Mouse (Mus musculus) T-helper 2 cell (primary cell): Measurements from ENCODE around the gene Etv3.
"Not testable (repeated sequence)": the region's sequence is repeated elsewhere in the genome, so short reads cannot be mapped to it uniquely, and the experiment has no call there.

Experiments
- in situ Hi-C: fragments of 300-600 bp; cut with MboI, MseI; formaldehyde crosslinking; loops from one replicate; pipeline ENCODE4 v1.15.1; 2025; ENCODE audit warnings: high pct_unique_total_duplicates

Gene Etv3

GRCm38 (mm10) chr3:87518425-87518824, 6.8 kb upstream of the Etv3 start:
- in situ Hi-C loops: no loop called here

GRCm38 (mm10) chr3:87521126-87521525, 4.1 kb upstream of the Etv3 start:
- in situ Hi-C loops: loop anchor here (10.0 kb wide), 1 partner anchor 676 kb away; no protein-coding TSS in a partner anchor

- in situ Hi-C loops: loop anchor here (10.0 kb wide), 1 partner anchor 677 kb away; no protein-coding TSS in a partner anchor
These were observed 3.4 kb upstream of the Etv3 start for GRCm38 (mm10) chr3:87521833-87522232.

DNA sequence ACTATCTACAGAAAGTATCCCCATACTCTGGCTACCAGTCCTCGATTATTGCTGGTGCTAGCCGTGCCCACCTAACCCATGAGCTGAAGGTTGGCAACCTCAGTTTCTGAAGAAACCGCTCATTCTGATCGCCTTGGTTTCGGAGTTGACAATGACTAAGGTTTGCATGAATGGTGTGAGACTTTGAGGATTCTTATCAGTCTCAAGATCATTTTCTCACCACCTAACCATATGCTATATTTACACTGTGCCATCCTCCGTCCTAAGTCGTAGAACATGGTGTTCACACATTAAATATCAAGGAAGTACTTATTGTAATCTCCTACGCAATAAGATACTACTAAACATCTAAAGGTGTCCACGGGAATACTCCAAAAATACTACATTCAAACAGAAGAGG, 1.5 kb upstream of the Etv3 start:
- in situ Hi-C loops: loop anchor here (10.0 kb wide), 1 partner anchor 679 kb away; no protein-coding TSS in a partner anchor

DNA sequence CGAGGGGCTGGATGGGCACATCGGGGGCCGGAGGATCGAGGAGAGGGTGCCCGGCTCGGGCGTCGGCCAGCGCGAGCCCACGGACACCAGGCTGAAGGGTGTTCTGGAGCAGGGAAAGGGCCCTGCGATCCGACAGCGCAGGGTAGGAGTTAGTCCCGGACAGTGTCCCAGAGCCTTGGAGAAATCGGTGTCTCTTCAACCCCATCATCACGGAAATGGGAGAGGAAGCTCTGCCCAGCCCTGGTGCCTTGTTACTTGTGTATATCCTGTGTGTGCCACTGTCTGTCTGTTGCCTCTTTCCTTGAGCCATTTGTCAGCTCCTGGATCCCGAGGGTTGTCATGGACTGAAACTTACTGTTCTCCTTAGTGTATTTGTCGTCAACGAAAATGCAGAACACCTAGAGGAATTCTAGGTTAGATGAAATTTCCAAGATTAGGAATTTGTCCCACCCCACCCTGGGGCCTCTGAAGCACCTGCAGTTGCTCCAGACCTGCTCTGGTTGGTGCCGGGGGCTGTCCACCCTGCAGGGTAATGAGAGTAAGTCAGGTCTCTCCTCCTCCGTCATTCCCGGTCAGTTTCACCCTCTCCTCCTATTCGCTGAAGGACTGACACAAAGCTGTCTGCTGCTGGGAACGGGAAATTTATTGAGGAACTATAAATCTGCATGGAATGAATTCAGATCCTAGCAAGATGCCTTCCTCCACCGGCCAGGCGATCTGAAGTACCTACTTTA, 797 bp downstream of the Etv3 start:
- in situ Hi-C loops: loop anchor here (10.0 kb wide), 1 partner anchor 681 kb away; no protein-coding TSS in a partner anchor

GRCm38 (mm10) chr3:87527139-87527538, 1.9 kb downstream of the Etv3 start:
- in situ Hi-C loops: loop anchor here (10.0 kb wide), 1 partner anchor 682 kb away; no protein-coding TSS in a partner anchor

GRCm38 (mm10) chr3:87528021-87528420, 2.8 kb downstream of the Etv3 start:
- in situ Hi-C loops: loop anchor here (10.0 kb wide), 1 partner anchor 683 kb away; no protein-coding TSS in a partner anchor

- in situ Hi-C loops: loop anchor here (10.0 kb wide), 1 partner anchor 684 kb away; no protein-coding TSS in a partner anchor
These were observed 3.6 kb downstream of the Etv3 start for GRCm38 (mm10) chr3:87528841-87529240.

GRCm38 (mm10) chr3:87529568-87529967, 4.4 kb downstream of the Etv3 start:
- in situ Hi-C loops: loop anchor here (10.0 kb wide), 1 partner anchor 685 kb away; no protein-coding TSS in a partner anchor

DNA sequence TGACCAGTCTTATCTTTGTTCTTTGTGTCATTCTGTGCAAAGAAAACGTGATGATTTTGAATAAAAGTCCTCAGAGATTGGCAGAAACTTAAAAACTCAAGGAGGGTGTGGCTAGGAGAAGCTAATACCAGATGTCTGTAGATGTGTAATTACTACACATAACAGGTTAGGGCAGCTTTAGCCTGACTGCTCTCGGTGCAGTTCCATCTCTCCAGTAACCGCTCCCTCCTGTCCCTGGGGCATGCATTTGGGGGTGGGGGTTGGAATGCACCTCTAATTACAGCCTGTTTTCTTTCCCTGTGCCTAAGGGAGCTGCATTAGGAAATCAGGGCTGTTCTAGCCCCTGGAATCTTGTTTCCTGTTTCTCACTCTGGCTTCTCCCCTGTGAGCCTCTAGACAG, 5.0 kb downstream of the Etv3 start:
- in situ Hi-C loops: no loop called here

DNA sequence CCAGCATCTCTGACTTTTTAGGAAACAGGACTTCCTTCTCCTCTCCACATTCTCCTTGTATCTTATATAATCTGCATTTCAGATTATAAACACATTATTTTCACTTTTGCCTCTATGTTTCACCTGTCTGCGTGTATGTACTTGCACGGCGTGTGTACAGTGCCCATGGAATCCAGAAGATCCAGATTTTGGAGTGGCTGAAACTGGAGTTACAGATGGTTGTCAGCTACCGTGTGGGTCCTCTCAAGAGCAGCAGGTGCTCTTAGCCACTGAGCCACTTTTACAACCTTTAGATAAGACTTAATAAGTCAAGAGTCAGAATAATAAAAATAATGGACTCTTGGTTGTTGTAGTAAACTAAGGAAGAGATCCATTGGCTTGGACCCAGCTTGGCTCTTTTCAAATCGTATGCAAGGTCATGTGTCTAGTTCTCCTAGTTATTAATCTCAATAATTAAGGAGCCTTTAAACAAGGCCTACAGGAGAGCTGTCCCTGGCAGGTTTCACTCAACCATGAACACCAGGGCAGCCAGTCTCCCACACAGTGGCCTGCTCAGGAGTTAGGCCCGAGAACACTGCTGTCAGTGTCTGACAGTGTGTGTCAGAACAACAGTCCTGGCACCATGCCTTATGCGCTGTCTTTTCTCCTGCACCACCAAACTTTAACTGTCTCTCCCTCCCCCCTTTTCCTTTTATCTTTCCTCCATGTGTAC, 8.6 kb downstream of the Etv3 start:
- in situ Hi-C loops: no loop called here

GRCm38 (mm10) chr3:87538034-87538433, 12.8 kb downstream of the Etv3 start:
- in situ Hi-C loops: no loop called here

GRCm38 (mm10) chr3:87540028-87540675, 14.9 kb downstream of the Etv3 start:
- in situ Hi-C loops: no loop called here

GRCm38 (mm10) chr3:87540714-87541113, 15.5 kb downstream of the Etv3 start:
- in situ Hi-C loops: no loop called here

DNA sequence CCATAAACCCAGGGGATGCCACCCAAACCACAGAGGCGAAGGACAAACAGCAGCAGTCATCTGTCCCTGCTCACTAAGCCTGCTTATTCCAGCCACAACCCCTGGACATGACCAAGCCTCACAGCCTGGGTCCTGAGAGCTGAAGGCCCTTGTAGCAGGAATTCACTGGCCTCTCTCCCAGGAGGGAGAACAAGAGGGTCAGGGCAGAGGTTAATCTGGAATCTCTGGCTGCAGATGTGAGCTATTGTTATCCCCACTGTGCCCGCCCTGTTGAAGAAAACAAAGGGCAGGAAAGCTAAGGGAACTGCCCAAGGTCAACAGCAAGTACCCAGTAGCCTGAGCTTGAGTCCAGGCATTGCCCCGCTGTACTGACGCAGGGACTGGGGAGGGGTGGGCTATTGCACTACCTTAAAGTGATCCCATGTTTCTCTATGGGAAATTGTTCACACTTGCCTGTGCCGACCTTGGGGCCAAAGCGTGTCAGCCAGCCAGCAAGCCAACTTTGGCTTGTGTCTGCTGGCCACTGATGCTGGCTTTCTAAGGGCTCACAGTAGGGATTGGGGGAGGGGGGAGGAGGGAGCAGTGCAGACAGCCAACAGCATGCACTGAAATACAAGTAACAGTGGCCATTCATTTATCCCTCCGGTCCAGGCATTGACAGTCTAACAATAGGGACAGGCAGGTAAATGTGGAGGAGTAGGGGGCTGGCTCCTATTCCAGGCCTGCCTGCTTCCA, 17.4 kb downstream of the Etv3 start:
- in situ Hi-C loops: no loop called here

DNA sequence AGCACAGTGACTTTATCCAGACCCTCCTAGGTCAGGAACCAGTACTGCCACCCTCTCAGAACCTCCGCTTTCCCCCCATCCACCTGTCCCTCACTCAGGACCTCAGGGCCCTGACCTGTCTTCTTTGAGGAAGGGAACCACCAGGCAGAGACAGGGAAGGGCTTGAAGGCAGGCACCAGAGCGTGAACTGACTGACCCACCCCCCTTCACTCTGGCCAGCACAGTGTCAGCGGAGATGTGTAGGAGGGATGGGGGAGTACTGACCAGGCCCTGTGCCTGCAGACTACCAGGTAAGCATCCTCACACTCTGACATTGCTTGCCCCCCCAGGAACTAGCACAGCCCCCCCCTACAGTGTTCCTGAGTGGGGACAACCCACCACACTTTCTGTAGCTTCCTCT, 20.3 kb downstream of the Etv3 start:
- in situ Hi-C loops: no loop called here

DNA sequence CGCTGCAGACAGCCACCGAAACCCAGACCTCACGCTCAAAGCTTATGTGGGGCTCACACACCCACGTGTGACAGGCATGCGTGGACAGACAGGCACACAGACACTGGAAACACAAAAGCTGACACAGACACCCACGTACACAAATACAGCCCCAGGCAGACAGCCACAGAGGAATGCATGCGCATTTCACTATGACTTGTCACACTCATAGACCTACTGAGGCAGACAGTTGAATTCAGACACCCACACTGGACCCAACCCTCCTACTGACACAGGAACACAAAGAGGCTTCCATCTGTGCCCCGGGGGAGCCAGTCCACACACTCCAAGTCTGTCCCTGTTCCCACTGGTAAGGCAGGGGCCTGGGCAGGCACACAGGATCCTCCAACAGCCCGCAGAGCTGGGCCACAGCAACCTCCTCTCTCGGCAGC, 21.1 kb downstream of the Etv3 start:
- in situ Hi-C loops: no loop called here

- in situ Hi-C loops: no loop called here
These were observed 24.7 kb downstream of the Etv3 start for GRCm38 (mm10) chr3:87549908-87550307.

DNA sequence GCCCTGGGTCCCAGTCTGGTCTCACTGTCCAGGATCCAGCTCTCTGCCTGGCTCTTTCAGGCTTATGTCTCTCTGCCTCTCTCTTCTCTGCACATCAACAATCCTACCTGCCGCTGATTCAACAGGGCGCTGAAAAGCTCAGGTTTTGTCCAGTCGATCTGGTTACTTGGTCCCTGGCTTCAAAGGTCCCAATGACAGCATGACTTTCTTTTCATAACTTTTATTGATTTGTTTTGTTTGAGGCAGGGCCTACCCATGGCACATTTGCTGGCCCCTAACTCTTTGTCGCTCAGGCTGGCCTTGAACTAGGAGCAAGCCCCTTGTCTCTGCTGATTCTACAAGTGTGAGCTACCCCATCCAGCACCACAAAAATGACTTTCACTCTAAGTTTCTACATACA, 27.1 kb downstream of the Etv3 start:
- in situ Hi-C loops: no loop called here

GRCm38 (mm10) chr3:87553196-87553935, 28.2 kb downstream of the Etv3 start:
- in situ Hi-C loops: no loop called here

- in situ Hi-C loops: not testable (repeated sequence)
These were observed 29.7 kb downstream of the Etv3 start for GRCm38 (mm10) chr3:87554859-87555258.
